Mouse (Mus musculus) kidney, embryonic 14.5 days (tissue): Measurements from ENCODE around the gene Dnmt3a. TPM values are rescaled to one million over a fixed set of nuclear protein-coding genes. Genes with fewer than 3 reads are reported as not detected.
A peak's percentile ranks its signal among the peaks of the same experiment; 100 is the strongest.

ENCODE experiments used
- ATAC-seq: fragments of 200-750 bp; cut with Nextera tagmentation; 2 replicates; pipeline ENCODE4 v1.8.0; 2017; ENCODE audit warnings: moderate number of reproducible peaks, mild to moderate bottlenecking, moderate TSS enrichment, moderate library complexity; ENCODE audit not compliant: low FRiP score, low TSS enrichment
- H3K27ac ChIP-seq: fragments of 300-500 bp; sonication (generic); 2 replicates; pipeline ENCODE4 v1.5.1; 2014; ENCODE audit warnings: low read depth, mild to moderate bottlenecking, low read length, moderate library complexity, mixed read lengths
- H3K27me3 ChIP-seq: fragments of 300-500 bp; sonication (generic); 2 replicates; pipeline ENCODE4 v1.6.1; 2014; ENCODE audit warnings: mild to moderate bottlenecking, low read length; ENCODE audit not compliant: control insufficient read depth, insufficient read depth
- H3K36me3 ChIP-seq: fragments of 300-500 bp; sonication (generic); 2 replicates; pipeline ENCODE4 v1.6.1; 2014; ENCODE audit warnings: low read length, mixed read lengths; ENCODE audit not compliant: control insufficient read depth, insufficient read depth
- H3K4me1 ChIP-seq: fragments of 300-500 bp; sonication (generic); 2 replicates; pipeline ENCODE4 v1.6.1; 2014; ENCODE audit warnings: low read length, mixed read lengths; ENCODE audit not compliant: control insufficient read depth, insufficient read depth
- H3K4me2 ChIP-seq: fragments of 300-500 bp; sonication (generic); replicated peaks from 2 replicates; pipeline ENCODE4 v1.6.1; 2014; ENCODE audit warnings: low read depth, mild to moderate bottlenecking, low read length
- H3K4me3 ChIP-seq: fragments of 300-500 bp; sonication (generic); 2 replicates; pipeline ENCODE4 v1.5.1; 2014; ENCODE audit warnings: mild to moderate bottlenecking, low read length
- H3K9ac ChIP-seq: fragments of 300-500 bp; sonication (generic); 2 replicates; pipeline ENCODE4 v1.6.1; 2014; ENCODE audit warnings: low read depth, mild to moderate bottlenecking, low read length, moderate library complexity
- H3K9me3 ChIP-seq: fragments of 300-500 bp; sonication (generic); 2 replicates; pipeline ENCODE4 v1.6.1; 2016; ENCODE audit warnings: low read length; ENCODE audit not compliant: control insufficient read depth
- WGBS: fragments of 180-500 bp; shearing (Covaris S2); extraction: QIAGEN DNeasy Blood & Tissue Kit; methylation state at CpG from one replicate; pipeline ENCODE4 v1.1.7; 2014; 5-methylcytosine and 5-hydroxymethylcytosine counted together
- polyA plus RNA-seq: library from polyadenylated mRNA; unstranded; fragments of >200 nt; fragmentation: Nextera tagmentation; extraction: Ambion mirVana; gene quantifications from 2 replicates; pipeline ENCODE4 v1.2.1, GENCODE M21; 2014

Dnmt3a gene
- polyA plus RNA-seq, 1 experiment from 2014 or later = 87.9 TPM

- Histone ChIP-seq H3K4me3 (no peak overlapping the region), H3K9me3 (no peaks in the 10 kb centered on the region), H3K9ac (no peak overlapping the region), H3K4me1 (peaks cover 48% of the 10 kb centered on the region), H3K36me3 (peaks cover 52% of the 10 kb centered on the region), H3K4me2 (no peak overlapping the region), H3K27ac (no peak overlapping the region), H3K27me3 (no peaks in the 10 kb centered on the region)
- no peak for ATAC-seq
- 54% methylated on average over 2 of the region's 2 CpGs for WGBS
Measured at GRCm38 (mm10) chr12:3835576-3835975, 29.8 kb downstream of the Dnmt3a start.

GRCm38 (mm10) chr12:3837081-3837832, 31.4 kb downstream of the Dnmt3a start:
- peaks cover 67% of the 10 kb centered on the region for H3K36me3 ChIP-seq
- no peak overlapping the region for H3K4me3 ChIP-seq
- H3K9me3 ChIP-seq = no peaks in the 10 kb centered on the region
- H3K27me3 ChIP-seq = no peaks in the 10 kb centered on the region
- no peak overlapping the region for H3K9ac ChIP-seq
- no peak overlapping the region for H3K4me2 ChIP-seq
- 45% methylated on average over 9 of the region's 9 CpGs for WGBS
- H3K4me1 ChIP-seq = peaks cover 38% of the 10 kb centered on the region
- H3K27ac ChIP-seq = no peak overlapping the region
- ATAC-seq = 0 out of 2 replicates have a peak, but pooled peaks have one; percentile 3

DNA sequence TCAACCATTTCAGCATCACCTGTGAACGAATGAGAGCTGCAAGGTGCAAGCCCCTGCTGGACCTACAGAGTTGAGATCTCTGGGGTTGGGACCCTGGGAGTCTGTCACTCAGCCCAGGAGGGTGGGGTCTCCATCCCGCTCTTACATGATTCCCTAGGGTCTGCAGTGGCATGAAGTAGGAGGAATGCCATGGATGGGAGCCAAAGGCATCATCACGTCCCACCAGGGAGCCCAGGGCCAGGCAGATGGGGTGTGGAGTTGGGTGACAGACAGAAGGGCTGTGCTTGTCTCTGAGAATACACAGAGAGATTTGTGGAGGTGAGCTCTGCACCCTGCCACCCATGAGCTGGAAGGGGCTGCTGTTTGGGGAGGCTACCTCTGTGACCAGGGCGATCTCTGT, 32.2 kb downstream of the Dnmt3a start:
- Histone ChIP-seq H3K4me2 (no peak overlapping the region), H3K27ac (no peak overlapping the region), H3K36me3 (peaks cover 67% of the 10 kb centered on the region), H3K4me1 (peaks cover 33% of the 10 kb centered on the region), H3K9ac (no peak overlapping the region), H3K9me3 (no peaks in the 10 kb centered on the region), H3K27me3 (no peaks in the 10 kb centered on the region), H3K4me3 (no peak overlapping the region)
- no peak for ATAC-seq
- WGBS = 77% methylated on average over 4 of the region's 4 CpGs

GRCm38 (mm10) chr12:3839662-3840061, 33.9 kb downstream of the Dnmt3a start:
- no peak overlapping the region for H3K4me3 ChIP-seq
- no peak overlapping the region for H3K4me2 ChIP-seq
- peaks cover 73% of the 10 kb centered on the region for H3K36me3 ChIP-seq
- H3K9ac ChIP-seq = no peak overlapping the region
- no peak overlapping the region for H3K27ac ChIP-seq
- 100% methylated on average over 1 of the region's 1 CpGs for WGBS
- no peak for ATAC-seq
- H3K27me3 ChIP-seq = no peaks in the 10 kb centered on the region
- H3K9me3 ChIP-seq = no peaks in the 10 kb centered on the region
- H3K4me1 ChIP-seq = peaks cover 31% of the 10 kb centered on the region

DNA sequence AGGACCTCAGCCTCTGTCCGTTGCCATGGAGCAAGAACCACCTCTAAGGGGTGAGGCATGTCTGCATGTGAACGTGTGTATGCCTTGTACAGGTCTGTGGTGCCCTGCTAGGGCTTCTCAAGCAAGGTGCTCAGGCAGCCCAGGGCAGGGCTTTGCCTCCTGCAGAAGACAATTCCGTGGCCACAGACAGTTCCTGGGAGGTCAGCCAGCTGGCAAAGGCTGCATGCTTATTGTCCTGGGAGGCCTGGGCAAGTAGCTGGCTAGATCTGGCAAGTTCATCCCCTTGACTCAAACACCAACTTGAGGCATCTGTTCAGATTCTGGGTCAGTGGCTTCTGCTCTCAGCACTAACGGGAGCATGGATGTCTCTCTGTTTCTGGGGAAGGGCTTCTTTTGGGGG, 35.3 kb downstream of the Dnmt3a start:
- H3K4me1 ChIP-seq = peaks cover 23% of the 10 kb centered on the region
- no peak for ATAC-seq
- no peaks in the 10 kb centered on the region for H3K9me3 ChIP-seq
- H3K27me3 ChIP-seq = no peaks in the 10 kb centered on the region
- no peak overlapping the region for H3K4me3 ChIP-seq
- 64% methylated on average over 4 of the region's 4 CpGs for WGBS
- H3K36me3 ChIP-seq = peaks cover 75% of the 10 kb centered on the region
- H3K9ac ChIP-seq = 0 out of 2 replicates have a peak overlapping the region, but pooled peaks have one; percentile 4
- no peak overlapping the region for H3K27ac ChIP-seq
- no peak overlapping the region for H3K4me2 ChIP-seq

DNA sequence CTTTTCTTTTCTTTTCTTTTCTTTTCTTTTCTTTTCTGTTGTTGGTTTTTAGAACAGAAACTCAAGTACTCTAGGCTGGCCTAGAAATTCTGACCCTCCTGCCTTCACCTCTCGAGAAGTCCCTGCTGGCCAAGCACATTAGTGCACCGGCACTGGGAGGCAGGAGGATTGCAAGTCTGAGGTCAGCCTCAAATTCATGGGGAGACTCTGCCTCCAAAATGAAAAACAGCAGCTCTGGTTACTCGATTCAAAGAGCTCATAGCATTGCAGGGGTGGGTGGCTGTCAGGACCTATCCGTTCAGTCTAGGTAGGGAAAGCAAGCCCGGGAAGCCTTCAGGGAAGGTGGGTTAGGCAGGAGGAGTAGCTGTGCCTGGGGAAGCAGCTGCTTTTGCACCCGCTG, 37.0 kb downstream of the Dnmt3a start:
- no peak overlapping the region for H3K9ac ChIP-seq
- H3K4me1 ChIP-seq = peaks cover 17% of the 10 kb centered on the region
- H3K27ac ChIP-seq = peak overlapping the region; percentile 57; the same call in 1 of the 2 replicates
- no peak overlapping the region for H3K4me2 ChIP-seq
- 0 out of 2 replicates have a peak, but pooled peaks have one; percentile 6 for ATAC-seq
- H3K4me3 ChIP-seq = no peak overlapping the region
- peaks cover 62% of the 10 kb centered on the region for H3K36me3 ChIP-seq
- H3K27me3 ChIP-seq = no peaks in the 10 kb centered on the region
- H3K9me3 ChIP-seq = no peaks in the 10 kb centered on the region
- WGBS = 32% methylated on average over 6 of the region's 6 CpGs

DNA sequence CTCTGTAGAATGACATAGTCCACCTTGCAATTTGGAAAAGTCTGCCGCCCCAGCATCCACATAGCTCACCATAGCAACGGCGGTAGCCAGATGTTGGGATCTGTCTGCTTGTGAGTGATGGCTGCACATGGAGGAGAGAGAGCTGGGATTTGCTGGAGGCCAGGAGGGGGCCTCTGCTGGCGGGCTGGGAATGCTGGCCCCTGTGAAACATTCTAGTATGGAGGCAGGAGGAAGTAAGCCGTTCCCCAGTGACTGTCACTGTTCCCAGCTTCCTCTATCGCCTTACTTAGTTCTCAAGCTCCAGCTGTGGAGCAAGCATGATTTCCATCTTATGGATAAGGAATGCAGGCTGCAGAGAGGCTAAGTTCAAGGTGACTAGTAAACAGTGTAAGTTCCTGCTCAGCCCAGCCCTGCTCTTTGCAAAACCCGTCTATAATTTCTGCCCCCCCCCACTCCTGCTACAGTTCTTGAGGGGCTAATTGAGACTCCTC, 37.6 kb downstream of the Dnmt3a start:
- Histone ChIP-seq H3K27ac (peak overlapping the region; percentile 57), H3K36me3 (peaks cover 59% of the 10 kb centered on the region), H3K9me3 (no peaks in the 10 kb centered on the region), H3K9ac (0 out of 2 replicates have a peak overlapping the region, but pooled peaks have one; percentile 4), H3K4me2 (no peak overlapping the region), H3K4me1 (peaks cover 17% of the 10 kb centered on the region), H3K4me3 (no peak overlapping the region), H3K27me3 (no peaks in the 10 kb centered on the region)
- peak; percentile 87 for ATAC-seq
- WGBS = 5% methylated on average over 7 of the region's 7 CpGs

DNA sequence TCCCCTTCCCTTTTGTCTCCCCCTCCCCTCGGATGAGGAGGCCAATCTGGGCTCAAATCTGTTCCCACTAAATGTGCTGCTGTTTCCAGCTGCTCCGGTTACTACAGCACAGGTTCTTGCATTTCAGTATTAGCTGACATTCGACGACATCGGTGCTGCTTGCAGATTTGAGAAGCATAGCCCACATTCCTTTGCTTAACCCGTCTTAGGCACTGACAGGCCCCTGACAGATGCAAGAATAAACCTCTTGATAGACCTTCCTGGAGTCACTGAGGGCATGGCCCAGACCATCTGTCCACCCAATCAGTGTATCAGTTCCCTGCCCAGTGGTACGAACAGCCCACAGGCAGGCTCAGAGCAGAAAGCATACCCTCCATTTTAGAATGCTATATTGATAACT, 38.1 kb downstream of the Dnmt3a start:
- Histone ChIP-seq H3K9ac (no peak overlapping the region), H3K4me1 (peaks cover 17% of the 10 kb centered on the region), H3K9me3 (no peaks in the 10 kb centered on the region), H3K36me3 (peaks cover 55% of the 10 kb centered on the region), H3K4me2 (no peak overlapping the region), H3K4me3 (no peak overlapping the region), H3K27me3 (no peaks in the 10 kb centered on the region), H3K27ac (no peak overlapping the region; the same call in 1 of the 2 replicates)
- peak; percentile 41; the same call in 1 of the 2 replicates for ATAC-seq
- WGBS = 20% methylated on average over 7 of the region's 7 CpGs

DNA sequence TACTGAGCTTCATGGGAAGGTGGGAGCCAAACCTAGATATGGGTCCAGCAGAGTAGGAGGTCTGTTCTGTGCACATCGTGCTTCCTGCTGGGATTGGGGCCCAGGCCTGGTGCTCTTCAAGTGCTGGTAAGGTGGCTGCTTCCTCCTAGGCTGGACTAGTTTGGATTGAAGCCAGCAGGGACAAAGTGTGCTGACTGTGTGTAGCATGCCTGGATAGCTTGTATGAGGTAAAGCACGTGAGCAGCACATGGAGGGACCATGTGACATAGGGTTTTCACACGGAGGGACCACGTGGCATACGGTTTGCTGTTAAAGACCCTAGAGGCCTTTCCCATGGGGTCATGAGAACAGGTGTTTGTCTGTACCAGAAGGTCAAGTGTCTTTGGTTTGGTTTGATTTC, 38.5 kb downstream of the Dnmt3a start:
- peak; percentile 22; the same call in 1 of the 2 replicates for ATAC-seq
- H3K27me3 ChIP-seq = no peaks in the 10 kb centered on the region
- 78% methylated on average over 5 of the region's 5 CpGs for WGBS
- H3K36me3 ChIP-seq = peaks cover 52% of the 10 kb centered on the region
- H3K9me3 ChIP-seq = no peaks in the 10 kb centered on the region
- H3K4me3 ChIP-seq = no peak overlapping the region
- peaks cover 17% of the 10 kb centered on the region for H3K4me1 ChIP-seq
- no peak overlapping the region for H3K9ac ChIP-seq
- H3K27ac ChIP-seq = no peak overlapping the region
- H3K4me2 ChIP-seq = no peak overlapping the region
